Mouse (Mus musculus) splenic B cell, adult 2 months (primary cell): ENCODE measurements at regions not wholly inside any gene's neighbourhood (a gene's known extent, or its start where the extent isn't known, plus 50 kb on each side); places are given as distances from the start of the nearest gene placed in this dataset.

ENCODE experiments used
- DNase-seq: peaks from one replicate; pipeline ENCODE4 v3.0.0-alpha.2; 2011; ENCODE audit warnings: low read depth, low spot score
- H3K27me3 ChIP-seq: 2 replicates; pipeline ENCODE4 v1.6.1; 2012; ENCODE audit warnings: mild to moderate bottlenecking, low read length, moderate library complexity, mixed read lengths; ENCODE audit not compliant: control insufficient read depth, poor library complexity, insufficient read depth, severe bottlenecking
- H3K36me3 ChIP-seq: 2 replicates; pipeline ENCODE4 v1.6.1; 2012; ENCODE audit warnings: mild to moderate bottlenecking, low read length, moderate library complexity, mixed read lengths; ENCODE audit not compliant: control insufficient read depth, poor library complexity, insufficient read depth, severe bottlenecking

GRCm38 (mm10) chr2:116975601-116976431 lies 97.3 kb downstream of the Tmco5 start:
- peak; percentile 40 for DNase-seq
- H3K36me3 ChIP-seq = no peaks in the 10 kb centered on the region
- H3K27me3 ChIP-seq = no peaks in the 10 kb centered on the region

- H3K36me3 ChIP-seq = no peaks in the 10 kb centered on the region
- no peak for DNase-seq
Observed at GRCm38 (mm10) chr2:116976432-116976750, 97.9 kb downstream of the Tmco5 start.

GRCm38 (mm10) chr2:116976951-116977503 lies 98.5 kb downstream of the Tmco5 start:
- H3K36me3 ChIP-seq = no peaks in the 10 kb centered on the region
- H3K27me3 ChIP-seq = no peaks in the 10 kb centered on the region
- no peak for DNase-seq

More at GRCm38 (mm10) chr2:116976432-116976750, 97.9 kb downstream of the Tmco5 start:
- H3K27me3 ChIP-seq = no peaks in the 10 kb centered on the region

GRCm38 (mm10) chr2:116977771-116978600 lies 99.5 kb downstream of the Tmco5 start:
- DNase-seq = no peak
- Histone ChIP-seq H3K27me3 (no peaks in the 10 kb centered on the region), H3K36me3 (no peaks in the 10 kb centered on the region)

- no peak for DNase-seq
- H3K27me3 ChIP-seq = no peaks in the 10 kb centered on the region
- H3K36me3 ChIP-seq = no peaks in the 10 kb centered on the region
Observed at GRCm38 (mm10) chr2:116978809-116979208, 100.3 kb downstream of the Tmco5 start.

GRCm38 (mm10) chr2:116979561-116980391 lies 101.3 kb downstream of the Tmco5 start:
- DNase-seq = peak; percentile 31
- H3K27me3 ChIP-seq = no peaks in the 10 kb centered on the region
- no peaks in the 10 kb centered on the region for H3K36me3 ChIP-seq

GRCm38 (mm10) chr2:116980692-116981091 lies 102.2 kb downstream of the Tmco5 start:
- DNase-seq = no peak
- no peaks in the 10 kb centered on the region for H3K27me3 ChIP-seq
- H3K36me3 ChIP-seq = no peaks in the 10 kb centered on the region

- H3K27me3 ChIP-seq = no peaks in the 10 kb centered on the region; the same call in 1 of the 2 replicates
- no peak for DNase-seq
- no peaks in the 10 kb centered on the region for H3K36me3 ChIP-seq
Observed at GRCm38 (mm10) chr2:116983351-116983750, 104.9 kb downstream of the Tmco5 start.

- DNase-seq = peak; percentile 14
- Histone ChIP-seq H3K36me3 (no peaks in the 10 kb centered on the region), H3K27me3 (no peaks in the 10 kb centered on the region; the same call in 1 of the 2 replicates)
Observed at GRCm38 (mm10) chr2:116983821-116984351, 105.4 kb downstream of the Tmco5 start.

- H3K36me3 ChIP-seq = no peaks in the 10 kb centered on the region
- DNase-seq = no peak
- H3K27me3 ChIP-seq = no peaks in the 10 kb centered on the region; the same call in 1 of the 2 replicates
Observed at GRCm38 (mm10) chr2:116984597-116984996, 106.1 kb downstream of the Tmco5 start.

- Histone ChIP-seq H3K36me3 (no peaks in the 10 kb centered on the region), H3K27me3 (no peaks in the 10 kb centered on the region; the same call in 1 of the 2 replicates)
- DNase-seq = no peak
Observed at GRCm38 (mm10) chr2:116985549-116985948, 107.1 kb downstream of the Tmco5 start.

- Histone ChIP-seq H3K36me3 (no peaks in the 10 kb centered on the region), H3K27me3 (no peaks in the 10 kb centered on the region; the same call in 1 of the 2 replicates)
- DNase-seq = peak; percentile 37
Observed at GRCm38 (mm10) chr2:116988953-116989674, 110.6 kb downstream of the Tmco5 start.

GRCm38 (mm10) chr2:116990106-116990505 lies 111.6 kb downstream of the Tmco5 start:
- H3K27me3 ChIP-seq = no peaks in the 10 kb centered on the region; the same call in 1 of the 2 replicates
- DNase-seq = peak; percentile 41
- no peaks in the 10 kb centered on the region for H3K36me3 ChIP-seq
